Mouse (Mus musculus) forebrain, embryonic 11.5 days (tissue): Measurements from ENCODE around the gene Kcnj4. TPM values are rescaled to one million over a fixed set of nuclear protein-coding genes. Genes with fewer than 3 reads are reported as not detected.

Source experiments
- ATAC-seq: fragments of 200-750 bp; cut with Nextera tagmentation; replicated peaks from 2 replicates; pipeline ENCODE4 v1.8.0; 2017; ENCODE audit warnings: moderate TSS enrichment; ENCODE audit not compliant: low FRiP score
- DNase-seq: peaks from one replicate; pipeline ENCODE4 v3.0.0-alpha.2; 2017; ENCODE audit warnings: low spot score
- H3K27ac ChIP-seq: fragments of 300-500 bp; sonication (generic); 2 replicates; pipeline ENCODE4 v1.5.1; 2014; ENCODE audit warnings: low read depth, low read length
- H3K27me3 ChIP-seq: fragments of 300-500 bp; sonication (generic); 2 replicates; pipeline ENCODE4 v1.6.1; 2014; ENCODE audit warnings: mild to moderate bottlenecking, low read length, mixed read lengths; ENCODE audit not compliant: control insufficient read depth, insufficient read depth
- H3K36me3 ChIP-seq: fragments of 300-500 bp; sonication (generic); 2 replicates; pipeline ENCODE4 v1.6.1; 2014; ENCODE audit warnings: mild to moderate bottlenecking, low read length, moderate library complexity, mixed read lengths; ENCODE audit not compliant: control insufficient read depth, insufficient read depth
- H3K4me1 ChIP-seq: fragments of 300-500 bp; sonication (generic); replicated peaks from 2 replicates; pipeline ENCODE4 v1.6.1; 2014; ENCODE audit warnings: low read length, mixed read lengths; ENCODE audit not compliant: control insufficient read depth, insufficient read depth
- H3K4me2 ChIP-seq: fragments of 300-500 bp; sonication (generic); 2 replicates; pipeline ENCODE4 v1.6.1; 2014; ENCODE audit warnings: low read depth, mild to moderate bottlenecking, low read length, moderate library complexity, mixed read lengths; ENCODE audit not compliant: severe bottlenecking
- H3K4me3 ChIP-seq: fragments of 300-500 bp; sonication (generic); 2 replicates; pipeline ENCODE4 v1.5.1; 2014; ENCODE audit warnings: low read depth, low read length
- H3K9ac ChIP-seq: fragments of 300-500 bp; sonication (generic); 2 replicates; pipeline ENCODE4 v1.6.1; 2014; ENCODE audit warnings: low read length
- H3K9me3 ChIP-seq: fragments of 300-500 bp; sonication (generic); 2 replicates; pipeline ENCODE4 v1.6.1; 2016; ENCODE audit warnings: low read length, mixed read lengths; ENCODE audit not compliant: control insufficient read depth
- WGBS: fragments of 180-500 bp; shearing (Covaris S2); extraction: QIAGEN DNeasy Blood & Tissue Kit; methylation state at CpG from one replicate; pipeline ENCODE4 v1.1.7; 2014; 5-methylcytosine and 5-hydroxymethylcytosine counted together
- polyA plus RNA-seq: library from polyadenylated mRNA; unstranded; fragments of >200 nt; fragmentation: Nextera tagmentation; extraction: Ambion mirVana; gene quantifications from 2 replicates; pipeline ENCODE4 v1.2.1, GENCODE M21; 2014

Gene Kcnj4
- polyA plus RNA-seq, 1 experiment from 2014 or later: not detected

GRCm38 (mm10) chr15:79505616-79506283 lies 709 bp upstream of the Kcnj4 start:
- Histone ChIP-seq H3K4me2 (peak overlapping the region; percentile 100), H3K27me3 (peaks cover 68% of the 10 kb centered on the region), H3K36me3 (no peaks in the 10 kb centered on the region), H3K4me3 (peak overlapping the region; percentile 51), H3K9ac (peak overlapping the region; percentile 54; the same call in 1 of the 2 replicates), H3K4me1 (peaks cover 12% of the 10 kb centered on the region), H3K27ac (no peak overlapping the region), H3K9me3 (no peaks in the 10 kb centered on the region)
- peak; percentile 77 for ATAC-seq
- DNase-seq: peak; percentile 89
- under 1% methylated on average over 57 of the region's 71 CpGs for WGBS

- H3K4me1 ChIP-seq: peaks cover 12% of the 10 kb centered on the region
- WGBS: 64% methylated on average over 5 of the region's 5 CpGs
- H3K27ac ChIP-seq: no peak overlapping the region
- H3K9ac ChIP-seq: no peak overlapping the region
- no peak overlapping the region for H3K4me2 ChIP-seq
- no peaks in the 10 kb centered on the region for H3K36me3 ChIP-seq
- ATAC-seq: no peak
- H3K27me3 ChIP-seq: peaks cover 55% of the 10 kb centered on the region
- DNase-seq: no peak
- H3K9me3 ChIP-seq: no peaks in the 10 kb centered on the region
- no peak overlapping the region for H3K4me3 ChIP-seq
These were observed 1.6 kb downstream of the Kcnj4 start for GRCm38 (mm10) chr15:79503438-79503837.

- no peak for ATAC-seq
- no peaks in the 10 kb centered on the region for H3K9me3 ChIP-seq
- H3K27me3 ChIP-seq: peaks cover 50% of the 10 kb centered on the region
- 21% methylated on average over 18 of the region's 18 CpGs for WGBS
- no peak overlapping the region for H3K27ac ChIP-seq
- peaks cover 12% of the 10 kb centered on the region for H3K4me1 ChIP-seq
- H3K9ac ChIP-seq: no peak overlapping the region
- H3K4me3 ChIP-seq: no peak overlapping the region
- DNase-seq: no peak
- no peak overlapping the region for H3K4me2 ChIP-seq
- no peaks in the 10 kb centered on the region for H3K36me3 ChIP-seq
These were observed 2.1 kb downstream of the Kcnj4 start for GRCm38 (mm10) chr15:79502891-79503341.

GRCm38 (mm10) chr15:79500110-79500509 lies 4.9 kb downstream of the Kcnj4 start:
- Histone ChIP-seq H3K4me1 (peaks cover 7% of the 10 kb centered on the region), H3K4me2 (no peak overlapping the region), H3K4me3 (no peak overlapping the region), H3K9ac (no peak overlapping the region), H3K27ac (no peak overlapping the region), H3K27me3 (peaks cover 25% of the 10 kb centered on the region), H3K9me3 (no peaks in the 10 kb centered on the region), H3K36me3 (no peaks in the 10 kb centered on the region)
- ATAC-seq (no peak), DNase-seq (no peak)
- WGBS: 79% methylated on average over 17 of the region's 17 CpGs

GRCm38 (mm10) chr15:79493527-79493926 lies 11.5 kb downstream of the Kcnj4 start:
- no peak for ATAC-seq
- Histone ChIP-seq H3K9me3 (no peaks in the 10 kb centered on the region), H3K9ac (no peak overlapping the region), H3K36me3 (no peaks in the 10 kb centered on the region), H3K27ac (no peak overlapping the region), H3K27me3 (peaks cover 2% of the 10 kb centered on the region), H3K4me1 (no peaks in the 10 kb centered on the region), H3K4me3 (no peak overlapping the region), H3K4me2 (no peak overlapping the region)
- WGBS: 57% methylated on average over 18 of the region's 18 CpGs
- no peak for DNase-seq

- Histone ChIP-seq H3K4me1 (no peaks in the 10 kb centered on the region), H3K36me3 (no peaks in the 10 kb centered on the region), H3K4me2 (no peak overlapping the region), H3K27ac (no peak overlapping the region), H3K9ac (no peak overlapping the region), H3K9me3 (no peaks in the 10 kb centered on the region), H3K27me3 (peaks cover 2% of the 10 kb centered on the region), H3K4me3 (no peak overlapping the region)
- ATAC-seq (no peak), DNase-seq (no peak)
- 86% methylated on average over 11 of the region's 11 CpGs for WGBS
These were observed 15.6 kb downstream of the Kcnj4 start for GRCm38 (mm10) chr15:79489463-79489862.

- Histone ChIP-seq H3K27ac (no peak overlapping the region), H3K27me3 (no peaks in the 10 kb centered on the region), H3K9ac (no peak overlapping the region), H3K4me3 (no peak overlapping the region), H3K36me3 (no peaks in the 10 kb centered on the region), H3K4me2 (no peak overlapping the region), H3K4me1 (no peaks in the 10 kb centered on the region), H3K9me3 (no peaks in the 10 kb centered on the region)
- 5% methylated on average over 15 of the region's 15 CpGs for WGBS
- no peak for ATAC-seq
- no peak for DNase-seq
These were observed 23.8 kb downstream of the Kcnj4 start for GRCm38 (mm10) chr15:79481181-79481688.

- DNase-seq (no peak), ATAC-seq (no peak)
- Histone ChIP-seq H3K9me3 (no peaks in the 10 kb centered on the region), H3K27ac (no peak overlapping the region), H3K36me3 (no peaks in the 10 kb centered on the region), H3K4me2 (no peak overlapping the region), H3K4me1 (no peaks in the 10 kb centered on the region), H3K27me3 (no peaks in the 10 kb centered on the region), H3K4me3 (no peak overlapping the region), H3K9ac (no peak overlapping the region)
- 70% methylated on average over 6 of the region's 6 CpGs for WGBS
These were observed 27.8 kb downstream of the Kcnj4 start for GRCm38 (mm10) chr15:79477227-79477626.
